Mouse (Mus musculus): Measurements from ENCODE around the gene Plekhh3.
"Not testable (repeated sequence)": the region's sequence is repeated elsewhere in the genome, so short reads cannot be mapped to it uniquely, and the experiment has no call there.

Plekhh3 gene

DNA sequence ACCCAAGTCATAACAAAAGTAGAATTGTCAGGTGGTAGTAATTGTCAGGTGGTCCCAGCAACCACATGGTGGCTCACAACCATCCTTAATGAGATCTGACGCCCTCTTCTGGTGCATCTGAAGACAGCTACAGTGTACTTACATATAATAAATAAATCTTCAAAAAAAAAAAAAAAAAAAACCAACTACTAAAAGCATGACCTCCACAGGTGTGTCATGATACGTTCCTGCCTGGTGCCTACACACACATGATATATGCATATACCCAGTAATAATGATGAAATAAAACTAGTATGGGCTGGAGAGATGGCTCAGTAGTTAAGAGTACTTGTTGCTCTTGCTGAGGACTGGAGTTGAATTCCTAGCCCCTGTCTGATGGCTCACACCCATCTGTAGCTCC is 20.1 kb downstream of the Plekhh3 start:
- DNase-seq (ENCODE audit: extremely low spot score, low read depth, low spot score): no peak

DNA sequence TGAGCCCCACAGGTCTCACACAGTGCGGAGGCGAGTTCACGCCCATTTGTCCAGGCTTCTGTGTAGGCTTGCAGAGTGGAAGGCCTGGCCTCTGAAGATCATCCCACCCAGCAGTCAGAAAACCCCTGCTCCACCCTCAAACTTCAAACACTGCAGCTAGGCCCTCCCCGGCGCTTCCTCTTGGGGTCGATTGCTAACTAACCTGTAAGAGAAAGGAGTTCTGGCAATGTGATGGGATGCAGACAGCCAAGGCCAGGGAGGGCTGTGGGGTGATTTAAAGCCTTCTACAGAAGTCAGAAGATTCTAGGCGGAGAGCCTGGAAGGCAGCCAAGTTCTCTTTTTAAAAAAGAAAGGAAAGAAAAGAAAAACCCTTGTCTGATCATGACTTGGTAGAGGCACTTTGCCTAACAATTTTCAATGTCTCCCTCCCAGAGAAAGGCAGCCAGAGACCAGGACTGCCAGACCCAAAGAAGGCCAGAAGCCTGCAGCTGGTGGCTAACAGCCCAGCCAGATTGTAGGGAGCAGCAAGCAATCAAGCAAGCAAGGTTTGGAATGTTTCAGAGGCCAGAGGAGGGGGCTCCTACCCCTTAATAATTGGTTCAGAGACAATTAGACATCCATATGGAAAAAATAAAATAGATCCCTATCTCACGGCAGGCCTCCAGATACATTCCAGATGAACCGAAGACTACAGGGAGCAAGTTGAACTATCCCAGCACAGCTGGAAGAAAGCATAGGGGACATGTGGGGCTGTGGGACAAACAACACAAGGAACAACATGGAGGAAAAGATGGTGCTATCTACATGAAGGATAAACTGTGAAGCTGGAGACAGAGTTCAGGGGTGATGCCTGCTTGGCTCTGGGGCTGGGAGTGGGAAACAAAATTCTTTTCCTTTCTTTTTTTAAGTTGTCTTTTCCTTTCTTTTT is 21.7 kb downstream of the Plekhh3 start:
- no peak for DNase-seq (ENCODE audit: extremely low spot score, low read depth, low spot score)

DNA sequence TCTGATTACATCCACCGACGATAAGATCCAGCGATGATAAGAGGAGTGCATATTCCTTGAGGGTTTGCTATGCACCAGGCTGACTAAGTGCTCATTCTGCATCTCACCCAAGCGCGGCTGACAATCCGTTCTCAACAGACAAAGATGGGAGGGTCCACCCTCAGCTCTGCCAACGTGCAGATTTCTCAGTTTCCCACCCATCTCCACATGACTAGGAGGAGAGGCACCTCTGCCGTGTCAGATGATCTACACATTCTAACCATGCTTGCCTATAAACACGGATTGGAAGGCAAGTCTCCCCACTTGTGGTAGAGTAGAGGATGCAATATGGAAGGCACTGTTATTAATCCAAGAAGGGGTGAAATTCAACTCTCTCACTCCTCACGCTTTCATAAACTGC is 22.4 kb downstream of the Plekhh3 start:
- DNase-seq (ENCODE audit: extremely low spot score, low read depth, low spot score): no peak

DNA sequence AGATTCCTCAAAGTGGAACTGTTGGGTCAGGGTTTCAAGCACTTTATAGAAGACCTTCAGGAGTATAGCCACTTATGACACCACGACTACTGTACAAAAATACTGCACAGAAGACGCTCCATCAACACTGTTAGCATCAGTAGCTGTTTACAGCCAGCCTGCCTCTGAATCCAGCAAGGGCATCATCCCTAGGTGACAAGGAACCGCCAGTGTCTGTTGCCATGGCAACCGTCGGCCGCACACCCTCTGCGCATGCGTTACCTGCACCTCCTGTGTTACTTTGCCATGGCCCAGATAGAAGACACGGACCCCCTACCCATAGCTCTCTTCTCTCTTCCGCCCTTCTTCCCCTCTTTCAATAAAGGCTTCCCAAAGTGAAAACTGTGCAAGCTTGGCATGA is 24.8 kb downstream of the Plekhh3 start:
- no peak for DNase-seq (ENCODE audit: extremely low spot score, low read depth, low spot score)

DNA sequence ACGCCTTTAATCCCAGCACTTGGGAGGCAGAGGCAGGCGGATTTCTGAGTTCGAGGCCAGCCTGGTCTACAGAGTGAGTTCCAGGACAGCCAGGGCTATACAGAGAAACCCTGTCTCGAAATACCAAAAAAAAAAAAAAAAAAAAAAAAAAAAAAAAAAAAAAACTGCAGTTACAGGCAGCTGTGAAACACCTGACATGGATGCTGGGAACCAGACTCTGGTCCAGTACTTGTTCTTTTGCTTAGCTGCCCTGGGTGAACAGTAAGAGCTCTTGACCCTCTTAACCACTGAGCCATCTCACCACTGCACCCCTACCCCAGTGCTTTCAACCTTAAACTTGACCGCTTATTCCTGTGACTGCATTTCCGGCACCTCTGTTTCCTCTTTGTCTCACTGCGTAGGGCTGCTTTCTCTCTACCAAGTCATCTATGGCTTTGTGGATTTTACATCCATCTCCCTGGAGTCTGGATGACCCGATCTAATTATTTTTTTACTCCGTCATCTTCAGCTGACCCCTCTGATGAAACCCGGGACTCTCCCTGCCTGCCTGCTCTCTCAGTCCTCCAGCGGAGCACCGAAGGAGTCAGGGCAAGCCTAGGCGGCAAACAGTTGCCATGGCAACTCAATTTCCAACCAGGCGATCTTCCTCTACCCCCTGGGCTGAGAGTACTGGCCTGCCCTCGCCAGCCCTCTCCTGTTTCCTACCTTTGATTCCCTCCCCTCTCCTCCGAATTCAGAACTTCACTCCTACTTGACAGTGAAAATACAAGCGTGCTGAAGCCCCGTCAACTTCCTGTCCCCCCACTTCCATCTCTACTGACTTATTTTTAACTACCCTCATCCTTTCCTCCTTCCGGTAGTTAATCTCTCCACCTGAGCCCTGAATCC is 27.6 kb downstream of the Plekhh3 start:
- DNase-seq (ENCODE audit: extremely low spot score, low read depth, low spot score): no peak

DNA sequence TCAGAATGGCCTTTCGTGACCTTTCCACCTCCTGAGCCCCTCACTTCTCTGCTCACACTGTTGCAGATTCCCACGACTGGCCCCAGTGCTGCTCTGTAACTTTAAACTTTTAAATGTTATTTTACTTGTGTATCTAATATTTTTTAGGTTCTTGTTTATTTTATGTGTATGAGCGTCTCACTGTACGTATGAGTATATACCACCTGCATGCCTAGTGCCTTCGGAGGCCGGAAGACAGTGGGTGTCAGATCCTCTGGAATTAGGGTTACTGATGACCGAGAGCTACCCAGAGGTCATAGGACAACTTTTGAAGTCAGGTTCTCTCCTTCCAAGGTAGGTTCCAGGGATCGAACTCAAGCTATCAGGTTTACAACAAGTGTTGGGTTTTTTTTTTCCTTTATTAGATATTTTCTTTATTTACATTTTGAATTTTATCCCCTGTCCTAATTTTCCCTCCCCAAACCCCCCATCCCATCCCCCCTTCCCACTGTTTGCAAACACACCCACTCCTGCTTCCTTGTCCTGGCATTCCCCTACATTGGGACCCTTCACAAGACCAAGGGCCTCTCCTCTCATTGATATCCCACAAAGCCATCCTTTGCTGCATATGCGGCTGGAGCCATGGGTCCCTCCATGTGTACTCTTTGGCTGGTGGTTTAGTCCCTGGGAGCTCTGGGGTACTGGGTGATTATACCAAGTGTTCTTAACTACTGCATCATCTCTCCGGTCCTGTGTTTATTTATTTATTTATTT is 28.8 kb downstream of the Plekhh3 start:
- DNase-seq (ENCODE audit: extremely low spot score, low read depth, low spot score): no peak

DNA sequence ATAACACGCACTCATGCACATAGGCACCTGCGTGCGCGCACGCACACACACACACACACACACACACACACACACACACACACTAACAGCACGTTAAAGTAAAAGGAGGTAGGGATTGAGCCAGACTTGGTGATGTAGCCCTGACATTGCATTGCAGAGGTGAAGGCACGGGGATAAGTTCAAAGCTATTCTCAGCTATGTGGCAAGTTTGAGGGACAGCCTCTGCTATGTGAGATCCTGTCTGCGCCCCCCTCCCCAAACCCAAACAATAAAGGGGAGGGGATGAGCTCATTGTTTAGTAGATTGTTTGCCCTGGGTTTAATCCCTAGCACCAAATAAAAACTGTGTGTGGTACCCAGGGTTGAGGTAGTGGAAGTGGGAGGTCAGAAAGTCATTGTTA is 30.1 kb downstream of the Plekhh3 start:
- DNase-seq (ENCODE audit: extremely low spot score, low read depth, low spot score): no peak

DNA sequence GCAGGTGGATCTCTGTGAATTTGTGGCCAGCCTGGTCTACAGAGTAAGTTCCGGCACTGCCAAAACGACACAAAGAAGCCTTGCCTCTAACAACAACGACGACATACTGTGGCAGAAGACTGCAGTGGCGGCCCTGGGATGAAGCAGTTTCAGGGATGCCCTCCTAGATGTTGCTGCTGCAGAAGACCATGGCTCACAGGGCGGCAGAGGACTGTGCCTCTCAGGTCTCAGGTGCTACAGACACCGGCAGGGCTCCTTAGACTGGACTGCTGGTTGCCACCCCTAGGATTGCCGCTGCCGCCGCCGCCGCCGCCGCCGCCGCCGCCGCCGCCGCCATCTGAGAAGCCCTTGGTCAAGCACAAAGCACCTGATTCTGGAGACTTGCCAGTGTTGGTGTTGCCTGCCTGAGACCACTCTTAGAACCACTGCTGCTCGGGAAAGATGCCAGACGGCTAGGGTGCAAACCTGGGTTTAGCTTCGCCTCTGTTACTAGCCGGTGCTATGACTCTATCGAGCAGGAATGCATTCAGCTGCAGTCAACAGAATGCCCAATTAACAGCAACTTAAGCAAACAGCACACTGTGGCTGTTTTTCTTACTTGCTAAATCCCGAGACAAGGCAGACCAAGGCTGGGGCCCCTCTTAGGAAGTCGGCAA is 30.9 kb downstream of the Plekhh3 start:
- DNase-seq (ENCODE audit: extremely low spot score, low read depth, low spot score): no peak

DNA sequence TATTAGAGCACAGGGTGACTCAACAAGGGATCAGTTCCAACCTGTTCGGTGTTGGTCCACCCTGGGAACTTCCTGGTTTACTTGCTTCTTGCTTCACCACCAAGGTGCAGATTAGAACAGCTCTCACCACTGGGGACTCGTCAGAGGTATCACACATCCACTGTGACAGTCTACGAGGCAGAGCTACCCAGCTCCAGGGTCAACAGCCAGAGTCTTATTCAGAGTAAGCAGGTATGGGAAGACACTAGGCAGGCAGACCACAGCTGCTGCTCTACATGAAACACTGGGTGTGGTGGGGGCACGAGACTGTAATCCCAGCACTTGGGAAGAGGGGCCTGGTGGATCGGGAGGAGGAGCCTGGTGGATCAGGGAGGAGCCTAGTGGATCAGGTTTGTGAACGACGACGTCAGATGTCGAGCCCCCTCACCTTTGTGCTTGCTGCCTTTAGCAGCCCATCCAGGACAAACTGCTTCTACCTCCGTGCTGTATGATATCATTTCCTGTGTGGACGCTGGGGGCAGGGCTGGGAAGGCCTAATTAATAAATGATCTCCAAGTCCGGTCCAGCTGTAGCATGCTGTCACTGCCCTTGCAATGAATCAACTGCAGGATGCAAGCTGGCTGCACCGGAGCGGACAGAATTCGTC is 32.5 kb downstream of the Plekhh3 start:
- no peak for DNase-seq (ENCODE audit: extremely low spot score, low read depth, low spot score)

DNA sequence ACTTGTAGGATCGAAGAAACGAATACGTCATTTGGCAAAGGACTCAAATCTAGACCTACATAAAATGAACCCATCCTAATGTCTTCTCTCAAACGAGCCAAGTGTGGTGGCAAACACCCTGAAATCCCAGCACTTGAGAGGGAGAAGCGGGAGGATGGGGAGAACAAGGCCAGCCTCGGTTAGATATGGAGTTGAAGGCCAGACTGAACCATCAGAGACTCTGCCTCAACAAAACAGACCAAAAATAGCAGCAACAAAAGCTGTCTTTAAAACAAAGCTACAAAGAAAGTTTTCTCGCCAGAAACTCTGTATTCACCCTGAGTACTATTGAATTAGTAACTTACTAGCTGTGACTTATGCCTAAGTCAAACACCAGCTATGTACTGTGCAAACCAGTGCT is 34.2 kb downstream of the Plekhh3 start:
- DNase-seq (ENCODE audit: extremely low spot score, low read depth, low spot score): no peak

DNA sequence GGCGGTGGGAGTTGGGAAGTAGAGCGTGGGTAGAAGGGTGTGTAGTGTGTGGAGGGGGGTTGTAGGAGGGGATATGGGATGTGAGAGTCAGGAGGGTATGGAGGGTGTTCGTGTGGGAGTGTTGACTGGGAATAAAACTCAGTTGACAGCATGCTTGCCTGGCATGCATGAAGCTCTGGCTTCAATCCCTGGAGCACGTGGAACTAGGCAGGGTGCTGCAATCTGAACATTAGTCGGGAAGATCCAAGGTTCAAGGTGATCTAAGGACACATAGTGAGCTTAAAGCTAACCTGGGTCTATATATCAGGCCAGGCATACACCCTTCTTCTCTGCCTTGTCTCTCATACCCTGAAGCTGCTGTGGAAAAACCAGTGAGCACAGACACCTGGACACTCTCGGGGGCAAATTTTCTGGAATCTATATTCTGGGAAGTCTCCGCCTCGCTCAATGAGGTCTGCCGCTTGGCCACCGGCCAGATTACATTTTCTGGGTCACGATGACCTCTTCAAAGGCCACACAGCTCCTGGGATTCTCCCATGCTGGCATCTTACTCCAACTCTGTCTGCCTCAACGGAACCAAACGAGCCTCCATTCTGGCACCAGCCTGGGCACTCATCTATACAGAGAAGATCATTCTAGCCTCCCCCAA is 36.8 kb downstream of the Plekhh3 start:
- DNase-seq (ENCODE audit: extremely low spot score, low read depth, low spot score): no peak

DNA sequence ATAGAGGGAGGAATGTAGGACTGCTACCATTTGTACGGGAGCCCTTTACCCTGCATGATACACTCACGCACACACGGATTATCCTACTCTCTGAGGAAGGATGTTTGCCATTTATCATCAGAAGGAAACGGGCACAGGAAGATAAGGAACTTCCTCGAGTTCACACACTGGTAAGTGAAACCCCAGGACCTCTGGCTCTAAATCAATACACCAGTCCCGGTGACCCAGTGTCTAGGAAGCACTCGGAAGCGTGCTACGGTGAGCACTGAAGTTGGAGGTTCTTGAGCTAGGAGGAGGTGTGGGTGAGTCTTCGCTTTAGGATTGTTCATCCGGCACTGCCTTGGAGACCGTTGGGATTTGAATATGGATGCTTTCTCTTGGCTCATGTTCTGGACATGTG is 38.1 kb downstream of the Plekhh3 start:
- no peak for DNase-seq (ENCODE audit: extremely low spot score, low read depth, low spot score)

DNA sequence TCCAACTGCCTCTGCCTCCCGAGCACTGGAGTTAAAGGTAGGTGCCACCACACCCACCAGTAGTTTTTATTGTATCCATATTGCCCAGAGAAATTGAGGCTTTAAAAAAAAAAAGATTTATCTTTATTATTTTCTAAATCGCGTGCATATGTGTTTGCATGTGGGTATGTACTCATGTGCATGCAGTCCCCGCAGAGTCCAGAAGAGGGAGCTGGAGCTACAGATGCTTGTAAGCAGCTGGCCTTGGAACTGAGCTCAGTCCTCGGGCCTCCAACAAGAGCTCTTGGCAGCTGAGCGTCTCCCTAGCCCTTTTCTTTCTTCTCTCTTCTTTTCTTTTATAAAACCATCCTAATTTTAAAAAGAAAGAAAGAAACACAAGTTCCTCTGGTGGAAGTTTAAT is 39.5 kb downstream of the Plekhh3 start:
- DNase-seq (ENCODE audit: extremely low spot score, low read depth, low spot score): no peak

DNA sequence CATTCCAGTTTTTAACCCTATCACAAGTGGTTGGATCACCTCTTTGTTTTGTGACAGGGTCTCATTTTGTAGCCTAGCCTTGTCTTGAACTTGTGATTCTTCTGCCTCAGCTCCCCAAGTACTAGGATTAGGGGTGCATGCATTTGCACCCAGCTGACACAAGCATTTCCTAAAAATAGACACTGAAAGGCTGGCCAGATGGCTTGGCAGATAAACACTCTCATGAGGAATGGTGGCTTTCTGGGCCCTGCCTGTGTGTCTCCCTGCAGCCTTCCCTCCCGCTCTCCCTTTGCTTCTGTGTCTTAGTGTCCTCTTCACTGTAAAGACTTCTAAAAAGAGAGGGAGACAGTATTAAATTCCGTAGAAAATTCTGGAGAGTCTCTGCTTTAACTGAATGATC is 40.0 kb downstream of the Plekhh3 start:
- DNase-seq (ENCODE audit: extremely low spot score, low read depth, low spot score): no peak

DNA sequence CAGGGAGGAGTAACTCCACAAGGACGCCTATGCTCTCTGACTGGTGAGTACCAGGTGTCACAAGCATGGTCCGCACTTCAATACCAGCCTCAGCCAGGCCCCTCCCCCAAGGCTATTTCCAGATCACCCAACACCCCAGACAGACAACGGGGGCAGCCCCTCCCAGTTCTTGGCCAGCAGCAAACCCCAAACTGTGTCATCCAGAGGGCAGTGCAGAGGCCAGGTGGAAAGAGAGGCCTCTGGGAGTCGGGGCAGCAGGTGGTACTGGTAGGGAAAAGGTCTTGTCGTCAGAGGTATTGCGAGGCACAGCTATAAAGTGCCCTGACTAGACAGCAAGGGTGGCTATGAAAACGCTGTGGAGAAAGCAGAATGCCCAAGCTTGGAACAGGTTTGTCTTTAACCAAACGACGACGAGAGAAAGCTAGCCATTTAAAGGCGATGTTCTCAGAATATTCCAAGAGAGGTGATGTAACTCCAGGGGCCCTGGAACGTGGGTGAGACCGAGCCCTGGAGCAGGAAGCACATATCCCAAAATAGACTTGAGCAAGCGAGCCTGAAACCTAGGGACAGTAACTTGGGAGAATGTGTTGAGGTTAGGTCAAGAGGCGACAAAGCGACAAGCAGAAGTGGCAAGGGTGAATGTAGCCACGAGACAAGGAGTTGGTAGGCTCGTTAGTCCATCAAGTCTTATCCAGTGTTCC is 40.9 kb downstream of the Plekhh3 start:
- no peak for DNase-seq (ENCODE audit: extremely low spot score, low read depth, low spot score)

DNA sequence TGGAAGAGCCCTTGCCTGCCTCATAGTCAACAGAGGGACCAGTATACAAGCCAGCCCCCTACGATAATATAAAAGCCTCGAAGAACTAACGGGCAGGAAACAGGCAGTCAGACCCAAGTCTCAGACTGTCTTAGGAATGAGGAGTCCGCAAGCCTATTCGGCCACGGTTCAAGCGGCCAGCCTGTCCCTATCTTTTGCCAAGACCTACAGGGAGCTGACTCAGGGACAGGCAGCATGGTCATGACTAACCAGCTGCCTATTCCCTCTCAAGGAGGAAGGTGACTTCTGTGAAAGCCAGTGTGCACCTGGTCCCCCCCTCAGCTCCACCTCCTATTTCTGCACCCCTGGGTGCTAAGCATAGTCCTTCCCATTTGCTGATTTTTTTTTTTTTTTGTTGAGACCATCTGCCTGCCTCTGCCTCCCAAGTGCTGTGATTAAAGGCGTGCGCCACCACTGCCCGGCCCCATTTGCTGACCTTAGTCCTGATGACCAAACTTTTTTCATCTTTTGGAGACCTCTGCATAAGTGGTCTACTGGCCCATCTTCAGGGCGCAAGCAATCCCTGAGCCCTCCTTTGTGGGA is 42.1 kb downstream of the Plekhh3 start:
- no peak for DNase-seq (ENCODE audit: extremely low spot score, low read depth, low spot score)

DNA sequence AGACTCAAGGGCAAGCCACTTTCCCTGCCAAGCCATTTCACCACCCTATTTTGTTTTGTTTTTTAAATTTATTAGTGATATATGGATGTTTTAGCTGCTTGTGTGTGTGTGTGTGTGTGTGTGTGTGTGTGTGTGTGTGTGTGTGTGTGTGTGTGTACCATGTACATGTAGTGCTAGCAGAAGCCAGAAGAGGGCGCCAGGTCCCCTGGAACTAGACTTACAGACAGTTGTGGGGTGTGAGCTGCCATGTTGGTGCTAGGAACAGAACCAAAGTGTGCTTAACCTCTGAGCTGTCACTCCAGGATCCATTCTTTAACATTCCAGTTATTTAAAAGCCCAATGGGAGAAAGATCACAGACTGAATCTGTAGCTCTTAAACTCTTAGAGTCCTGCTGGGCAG is 44.1 kb downstream of the Plekhh3 start:
- no peak for DNase-seq (ENCODE audit: extremely low spot score, low read depth, low spot score)

DNA sequence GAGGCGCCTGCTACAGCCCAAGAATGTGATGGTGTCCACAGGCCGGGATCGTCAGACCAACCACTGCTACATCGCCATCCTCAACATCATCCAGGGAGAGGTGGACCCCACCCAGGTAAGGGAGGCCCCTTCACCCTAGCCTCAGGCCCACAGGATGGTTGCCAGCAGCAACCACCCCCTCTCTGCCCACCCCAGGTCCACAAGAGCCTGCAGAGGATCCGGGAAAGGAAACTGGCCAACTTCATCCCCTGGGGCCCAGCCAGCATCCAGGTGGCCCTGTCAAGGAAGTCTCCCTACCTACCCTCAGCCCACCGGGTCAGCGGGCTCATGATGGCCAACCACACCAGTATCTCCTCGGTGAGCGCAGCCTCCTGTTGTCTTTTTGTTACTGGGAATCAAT is 46.1 kb downstream of the Plekhh3 start:
- not testable (repeated sequence) for DNase-seq (ENCODE audit: extremely low spot score, low read depth, low spot score)

DNA sequence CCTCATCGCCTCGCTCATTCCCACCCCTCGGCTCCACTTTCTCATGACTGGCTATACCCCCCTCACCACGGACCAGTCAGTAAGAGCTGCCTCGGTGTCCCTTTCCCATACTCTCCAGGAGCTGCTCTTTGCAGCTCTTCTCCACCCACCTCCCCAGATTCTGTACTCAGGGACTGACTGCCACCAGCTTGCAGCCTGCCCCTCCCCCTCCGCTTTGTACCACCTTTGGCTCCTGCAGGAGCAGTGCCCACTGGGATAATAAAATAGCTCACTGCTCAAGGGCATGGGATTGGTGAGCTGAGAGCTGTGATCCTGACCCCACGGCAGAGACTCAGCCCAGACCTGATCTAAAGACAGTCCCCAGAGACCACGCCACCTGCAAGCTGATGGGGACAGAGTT is 46.7 kb downstream of the Plekhh3 start:
- not testable (repeated sequence) for DNase-seq (ENCODE audit: extremely low spot score, low read depth, low spot score)
